ENCODE assay signal across 8 mouse cellular contexts in the genomic region with DNA sequence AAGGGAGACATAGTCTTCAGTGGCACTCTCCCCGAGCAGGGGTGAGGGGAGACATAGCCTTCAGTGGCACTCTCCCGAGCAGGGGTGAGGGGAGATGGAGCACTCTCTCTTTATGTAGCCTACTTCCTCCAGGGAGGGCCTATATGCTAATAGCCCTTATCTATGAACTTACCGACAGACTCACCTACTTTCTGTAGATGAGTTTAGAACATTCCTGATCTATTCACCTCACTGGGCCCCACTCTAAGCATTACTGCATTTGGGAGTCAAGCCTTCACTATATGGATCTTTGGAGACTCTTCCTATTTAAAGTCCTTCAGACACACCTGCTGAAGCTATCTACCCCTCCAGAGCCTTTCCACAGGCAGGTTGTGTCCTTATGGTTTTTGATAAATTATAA. TPM values are rescaled to one million over a fixed set of nuclear protein-coding genes. Genes with fewer than 3 reads are reported as not detected.
DNase-seq lines count a peak whose midpoint lies in the region; ATAC-seq and TF ChIP-seq lines count a peak whose summit lies in the region.

No protein-coding gene starts in this region.

- TF ChIP-seq CTCF in hindbrain, postnatal 0 days (IDR thresholded peaks at IDR 0.05; ENCODE audit: low read depth), result no peak

- DNase-seq in heart, postnatal 14 days, result no peak
- no peak for DNase-seq in embryonic facial prominence, embryonic 11.5 days (ENCODE audit: low spot score)
- DNase-seq in hindbrain, postnatal 0 days (ENCODE audit: low spot score), result no peak
- DNase-seq in adrenal gland, postnatal 10 days, result no peak
- no peak for DNase-seq in right cerebral cortex, postnatal 14 days

- WGBS in heart, embryonic 14.5 days, result 43% methylated on average over 3 of the region's 3 CpGs
- 40% methylated on average over 3 of the region's 3 CpGs for WGBS in embryonic facial prominence, embryonic 11.5 days
- 32% methylated on average over 3 of the region's 3 CpGs for WGBS in hindbrain, postnatal 0 days
- 38% methylated on average over 3 of the region's 3 CpGs for WGBS in midbrain, embryonic 13.5 days

- H3K9ac ChIP-seq in heart, embryonic 14.5 days (ENCODE audit: low read length), result peak overlapping the region; percentile 70
- H3K9ac ChIP-seq in embryonic facial prominence, embryonic 11.5 days (replicated peaks; ENCODE audit: low read length), result 0 out of 2 replicates have a peak overlapping the region, but pooled peaks have one; percentile 4
- peak overlapping the region; percentile 40; the same call in 1 of the 2 replicates for H3K9ac ChIP-seq in hindbrain, postnatal 0 days (replicated peaks; ENCODE audit: low read length)
- H3K9ac ChIP-seq in midbrain, embryonic 13.5 days (replicated peaks), result peak overlapping the region; percentile 51; the same call in 1 of the 2 replicates

- H3K4me2 ChIP-seq in heart, embryonic 14.5 days (ENCODE audit: low read length), result peak overlapping the region; percentile 67
- H3K4me2 ChIP-seq in embryonic facial prominence, embryonic 11.5 days (ENCODE audit: low read depth, low read length), result peak overlapping the region; percentile 11; the same call in 1 of the 2 replicates
- peak overlapping the region; percentile 58 for H3K4me2 ChIP-seq in hindbrain, postnatal 0 days (ENCODE audit: low read depth, low read length)
- peak overlapping the region; percentile 47 for H3K4me2 ChIP-seq in midbrain, embryonic 13.5 days (replicated peaks)

- H3K4me3 ChIP-seq in heart, embryonic 14.5 days (ENCODE audit: control insufficient read depth in 1 of 2, insufficient read depth in 1 of 2, low read depth in 1 of 2, low read length in 2 of 2), result peak overlapping the region in 1 of 2 experiments; percentile 33; a peak in 2 of 4 replicates
- no peak overlapping the region for H3K4me3 ChIP-seq in embryonic facial prominence, embryonic 11.5 days (ENCODE audit: low read depth, low read length)
- peak overlapping the region; percentile 20 for H3K4me3 ChIP-seq in hindbrain, postnatal 0 days (ENCODE audit: low read length)
- H3K4me3 ChIP-seq in midbrain, embryonic 13.5 days (replicated peaks), result no peak overlapping the region

- H3K4me1 ChIP-seq in heart, embryonic 14.5 days (ENCODE audit: control insufficient read depth in 2 of 2, insufficient read depth in 2 of 2, low read length in 2 of 2), result peaks cover 3 to 11% of the 10 kb centered on the region in 2 experiments; a peak in 3 of 4 replicates
- H3K4me1 ChIP-seq in embryonic facial prominence, embryonic 11.5 days (ENCODE audit: control insufficient read depth, insufficient read depth, low read length), result no peaks in the 10 kb centered on the region
- H3K4me1 ChIP-seq in hindbrain, postnatal 0 days (ENCODE audit: insufficient read depth, low read length), result no peaks in the 10 kb centered on the region
- H3K4me1 ChIP-seq in midbrain, embryonic 13.5 days (replicated peaks), result peaks cover 5% of the 10 kb centered on the region; the same call in 1 of the 2 replicates

- peak; percentile 31; the same call in 1 of the 2 replicates for ATAC-seq in heart, embryonic 14.5 days (ENCODE audit: insufficient number of reproducible peaks, insufficient read depth, low FRiP score, low read depth)
- peak; percentile 75 for ATAC-seq in embryonic facial prominence, embryonic 11.5 days (replicated peaks; ENCODE audit: insufficient number of reproducible peaks, low FRiP score, low TSS enrichment, low read depth)
- peak; percentile 57 for ATAC-seq in hindbrain, postnatal 0 days
- peak; percentile 62 for ATAC-seq in midbrain, embryonic 13.5 days
- no peak for ATAC-seq in activated CD4-positive, CD25-positive, alpha-beta regulatory T cell, adult 4 months

- H3K27ac ChIP-seq in heart, embryonic 14.5 days (replicated peaks in 1 of 2; ENCODE audit: control insufficient read depth in 1 of 2, insufficient read depth in 1 of 2, low read depth in 2 of 2, low read length in 2 of 2), result no peak overlapping the region; a peak in 2 of 4 replicates
- no peak overlapping the region for H3K27ac ChIP-seq in embryonic facial prominence, embryonic 11.5 days (replicated peaks; ENCODE audit: low read depth, low read length)
- no peak overlapping the region for H3K27ac ChIP-seq in hindbrain, postnatal 0 days
- no peak overlapping the region for H3K27ac ChIP-seq in midbrain, embryonic 13.5 days

- no peaks in the 10 kb centered on the region for H3K36me3 ChIP-seq in heart, embryonic 14.5 days (ENCODE audit: control insufficient read depth, insufficient read depth, low read length)
- no peaks in the 10 kb centered on the region for H3K36me3 ChIP-seq in embryonic facial prominence, embryonic 11.5 days (replicated peaks; ENCODE audit: control insufficient read depth, insufficient read depth, low read depth, low read length)
- no peaks in the 10 kb centered on the region for H3K36me3 ChIP-seq in hindbrain, postnatal 0 days (ENCODE audit: insufficient read depth, low read length)
- H3K36me3 ChIP-seq in midbrain, embryonic 13.5 days, result no peaks in the 10 kb centered on the region

- H3K9me3 ChIP-seq in heart, embryonic 14.5 days (ENCODE audit: control insufficient read depth, low read length), result no peaks in the 10 kb centered on the region
- no peaks in the 10 kb centered on the region for H3K9me3 ChIP-seq in embryonic facial prominence, embryonic 11.5 days (replicated peaks; ENCODE audit: control insufficient read depth, low read length)
- H3K9me3 ChIP-seq in hindbrain, postnatal 0 days (ENCODE audit: low read length), result no peaks in the 10 kb centered on the region
- no peaks in the 10 kb centered on the region for H3K9me3 ChIP-seq in midbrain, embryonic 13.5 days

- intact Hi-C loops in heart, postnatal 14 days (cut with DNase I), result loop anchor here (1.0 to 2.0 kb wide), 3 partner anchors 104 to 218 kb away; no protein-coding TSS in a partner anchor

- H3K27me3 ChIP-seq in heart, embryonic 14.5 days (ENCODE audit: control insufficient read depth, insufficient read depth, low read length), result no peaks in the 10 kb centered on the region
- no peaks in the 10 kb centered on the region for H3K27me3 ChIP-seq in embryonic facial prominence, embryonic 11.5 days (ENCODE audit: control insufficient read depth, insufficient read depth, low read length)
- H3K27me3 ChIP-seq in hindbrain, postnatal 0 days (ENCODE audit: insufficient read depth, low read length), result no peaks in the 10 kb centered on the region
- H3K27me3 ChIP-seq in midbrain, embryonic 13.5 days, result no peaks in the 10 kb centered on the region

RNA-seq across cellular contexts. Expression of gene Gclc, which starts 52.1 kb away (rescaled TPM):
- 8.2 and 9.8 TPM in 2 replicates for polyA plus RNA-seq in heart, embryonic 14.5 days (2014; fragmentation: Nextera tagmentation; extraction: Ambion mirVana)
- total RNA-seq in heart, postnatal 14 days (2021), result 10 to 100 TPM in 1 of 2 experiments, 1 to 10 TPM in 1; 9.7 to 11.6 TPM
- polyA plus RNA-seq in embryonic facial prominence, embryonic 11.5 days (2014; fragmentation: Nextera tagmentation; extraction: Ambion mirVana), result 17.7 and 20.5 TPM in 2 replicates
- 21.7 and 24.9 TPM in 2 replicates for total RNA-seq in hindbrain, postnatal 0 days (2014; rRNA removed)
- 16.3 and 16.9 TPM in 2 replicates for polyA plus RNA-seq in hindbrain, postnatal 0 days (2015; fragmentation: Nextera tagmentation; extraction: Ambion mirVana)
- 16.3 and 16.8 TPM in 2 replicates for polyA plus RNA-seq in midbrain, embryonic 13.5 days (2015; fragmentation: Nextera tagmentation; extraction: Ambion mirVana)
- 1 to 10 TPM; 8.5 to 9.1 TPM for polyA plus RNA-seq in activated CD4-positive, CD25-positive, alpha-beta regulatory T cell, adult 4 months (2017; shearing (Covaris generic))
- total RNA-seq in adrenal gland, postnatal 10 days (2021), result 10 to 100 TPM; 41.3 to 56.4 TPM

Comparison
In these comparisons a context has a peak if more than half of its experiments do, and no peak if none do; other contexts are left out.
1. H3K4me2 ChIP-seq: peak in every context shown above with its lines; median percentile 67 in heart, embryonic 14.5 days; 58 in hindbrain, postnatal 0 days; 47 in midbrain, embryonic 13.5 days; 11 in embryonic facial prominence, embryonic 11.5 days.
2. H3K9ac ChIP-seq: peak in every context shown above with its lines; median percentile 70 in heart, embryonic 14.5 days; 51 in midbrain, embryonic 13.5 days; 40 in hindbrain, postnatal 0 days; 4 in embryonic facial prominence, embryonic 11.5 days.